Mouse (Mus musculus) common myeloid progenitor, adult 5-6 weeks (primary cell): ENCODE measurements at regions not wholly inside any gene's neighbourhood (a gene's known extent, or its start where the extent isn't known, plus 50 kb on each side); places are given as distances from the start of the nearest gene placed in this dataset.

Experiments used
- ATAC-seq: replicated peaks from 2 replicates; pipeline ENCODE4 v1.8.0; 2016; ENCODE audit warnings: low read depth, mild to moderate bottlenecking, moderate TSS enrichment, inconsistent platforms; ENCODE audit not compliant: poor library complexity, severe bottlenecking

- no peak for ATAC-seq
These were observed 264.7 kb downstream of the Gm9195 start for GRCm38 (mm10) chr14:72226946-72227345.

- ATAC-seq: no peak
These were observed 268.8 kb downstream of the Gm9195 start for GRCm38 (mm10) chr14:72222836-72223235.

GRCm38 (mm10) chr14:72219523-72219922 lies 272.1 kb downstream of the Gm9195 start:
- no peak for ATAC-seq

- ATAC-seq: no peak
These were observed 291.3 kb downstream of the Gm9195 start for GRCm38 (mm10) chr14:72200307-72200706.

GRCm38 (mm10) chr14:72199900-72200299 lies 291.7 kb downstream of the Gm9195 start:
- ATAC-seq: no peak

GRCm38 (mm10) chr14:72197972-72198371 lies 293.7 kb downstream of the Gm9195 start:
- no peak for ATAC-seq

GRCm38 (mm10) chr14:72187329-72187984 lies 304.2 kb downstream of the Gm9195 start:
- 0 out of 2 replicates have a peak, but pooled peaks have one; percentile 36 for ATAC-seq

- ATAC-seq: no peak
These were observed 315.9 kb downstream of the Gm9195 start for GRCm38 (mm10) chr14:72175751-72176150.

GRCm38 (mm10) chr14:72172549-72173405 lies 318.9 kb downstream of the Gm9195 start:
- ATAC-seq: no peak

- no peak for ATAC-seq
These were observed 319.9 kb downstream of the Gm9195 start for GRCm38 (mm10) chr14:72171777-72172176.

GRCm38 (mm10) chr14:72158537-72159323 lies 332.9 kb downstream of the Gm9195 start:
- ATAC-seq: no peak

- ATAC-seq: no peak
These were observed 336.3 kb downstream of the Gm9195 start for GRCm38 (mm10) chr14:72155197-72155907.

GRCm38 (mm10) chr14:72151676-72152075 lies 340.0 kb downstream of the Gm9195 start:
- ATAC-seq: no peak

GRCm38 (mm10) chr14:72149463-72149862 lies 342.2 kb downstream of the Gm9195 start:
- ATAC-seq: no peak

- no peak for ATAC-seq
These were observed 342.8 kb downstream of the Gm9195 start for GRCm38 (mm10) chr14:72148886-72149285.

GRCm38 (mm10) chr14:72146381-72146780 lies 345.3 kb downstream of the Gm9195 start:
- no peak for ATAC-seq

- no peak for ATAC-seq
These were observed 348.7 kb downstream of the Gm9195 start for GRCm38 (mm10) chr14:72142883-72143487.

- ATAC-seq: no peak
These were observed 350.5 kb downstream of the Gm9195 start for GRCm38 (mm10) chr14:72141136-72141535.

- no peak for ATAC-seq
These were observed 361.5 kb downstream of the Gm9195 start for GRCm38 (mm10) chr14:72130149-72130548.

- no peak for ATAC-seq
These were observed 369.9 kb downstream of the Gm9195 start for GRCm38 (mm10) chr14:72121786-72122185.
